Mouse (Mus musculus): Measurements from ENCODE around the gene Aebp2. TPM values are rescaled to one million over a fixed set of nuclear protein-coding genes. Genes with fewer than 3 reads are reported as not detected.

Gene Aebp2
- polyA plus RNA-seq, 1 experiment from 2014 or later = 6.5 TPM

GRCm38 (mm10) chr6:140712754-140713153 lies 90.3 kb downstream of the Aebp2 start:
- H3K4me1 ChIP-seq = no peaks in the 10 kb centered on the region
- H3K9ac ChIP-seq = no peak overlapping the region
- no peak overlapping the region for H3K27ac ChIP-seq
- no peak overlapping the region for H3K4me3 ChIP-seq
- H3K9me3 ChIP-seq (replicated peaks) = no peaks in the 10 kb centered on the region
- WGBS (ENCODE audit: insufficient replicate concordance) = 7% methylated on average over 11 of the region's 11 CpGs
- no peak for ATAC-seq
- H3K27me3 ChIP-seq (replicated peaks) = no peaks in the 10 kb centered on the region; the same call in 1 of the 2 replicates
- no peaks in the 10 kb centered on the region for H3K36me3 ChIP-seq
- no peak overlapping the region for H3K4me2 ChIP-seq

GRCm38 (mm10) chr6:140714905-140715365 lies 92.5 kb downstream of the Aebp2 start:
- no peak overlapping the region for H3K4me2 ChIP-seq
- no peak; the same call in 1 of the 2 replicates for ATAC-seq
- H3K9me3 ChIP-seq (replicated peaks) = no peaks in the 10 kb centered on the region
- no peaks in the 10 kb centered on the region for H3K36me3 ChIP-seq
- H3K9ac ChIP-seq = no peak overlapping the region
- 14% methylated on average over 10 of the region's 10 CpGs for WGBS (ENCODE audit: insufficient replicate concordance)
- H3K27me3 ChIP-seq (replicated peaks) = no peaks in the 10 kb centered on the region; the same call in 1 of the 2 replicates
- H3K27ac ChIP-seq = no peak overlapping the region
- no peak overlapping the region for H3K4me3 ChIP-seq
- no peaks in the 10 kb centered on the region for H3K4me1 ChIP-seq

GRCm38 (mm10) chr6:140722058-140722457 lies 99.6 kb downstream of the Aebp2 start:
- Histone ChIP-seq H3K36me3 (no peaks in the 10 kb centered on the region), H3K27ac (no peak overlapping the region), H3K4me1 (no peaks in the 10 kb centered on the region), H3K9me3 (replicated peaks) (no peaks in the 10 kb centered on the region), H3K4me3 (no peak overlapping the region), H3K9ac (no peak overlapping the region), H3K4me2 (no peak overlapping the region), H3K27me3 (replicated peaks) (0 out of 2 replicates have a peak, but pooled peaks cover 2% of the 10 kb centered on the region)
- no peak for ATAC-seq
- WGBS (ENCODE audit: insufficient replicate concordance) = 40% methylated on average over 10 of the region's 10 CpGs

Other genes with a start within 250 kb of the Aebp2 start
- 12.4 and 12.8 TPM in 2 replicates for gene Plekha5, start 198.6 kb upstream of the Aebp2 start, polyA plus RNA-seq (2016; fragmentation: Nextera tagmentation; extraction: Ambion mirVana)
- gene Gm11077, start 106.6 kb downstream of the Aebp2 start, polyA plus RNA-seq (2016; fragmentation: Nextera tagmentation; extraction: Ambion mirVana) = not detected in 2 replicates